Mouse (Mus musculus) brown adipose tissue, adult 24 weeks (tissue): ENCODE measurements around the gene Cttnbp2nl. TPM values are rescaled to one million over a fixed set of nuclear protein-coding genes. Genes with fewer than 3 reads are reported as not detected.

Source experiments
- H3K27ac ChIP-seq: fragments of 200-500 bp; replicated peaks from 2 replicates; pipeline ENCODE4 v1.5.1; 2012; ENCODE audit warnings: low read depth, mild to moderate bottlenecking, low read length
- H3K4me1 ChIP-seq: fragments of 200-500 bp; 2 replicates; pipeline ENCODE4 v1.6.1; 2012; ENCODE audit warnings: low read length, mixed read lengths; ENCODE audit not compliant: control insufficient read depth, insufficient read depth, insufficient read length
- H3K4me3 ChIP-seq: fragments of 200-500 bp; 2 replicates; pipeline ENCODE4 v1.5.1; 2012; ENCODE audit warnings: low read depth, mild to moderate bottlenecking, low read length, moderate library complexity; ENCODE audit not compliant: insufficient read depth
- polyA plus RNA-seq: library from polyadenylated mRNA; stranded (reverse); fragments of >200 nt; gene quantifications from 2 replicates; pipeline ENCODE4 v1.2.4, GENCODE M21; 2012; ENCODE audit not compliant: missing spikeins, insufficient read depth, insufficient read length

The Cttnbp2nl gene
- polyA plus RNA-seq, 1 experiment: 10.6 TPM

DNA sequence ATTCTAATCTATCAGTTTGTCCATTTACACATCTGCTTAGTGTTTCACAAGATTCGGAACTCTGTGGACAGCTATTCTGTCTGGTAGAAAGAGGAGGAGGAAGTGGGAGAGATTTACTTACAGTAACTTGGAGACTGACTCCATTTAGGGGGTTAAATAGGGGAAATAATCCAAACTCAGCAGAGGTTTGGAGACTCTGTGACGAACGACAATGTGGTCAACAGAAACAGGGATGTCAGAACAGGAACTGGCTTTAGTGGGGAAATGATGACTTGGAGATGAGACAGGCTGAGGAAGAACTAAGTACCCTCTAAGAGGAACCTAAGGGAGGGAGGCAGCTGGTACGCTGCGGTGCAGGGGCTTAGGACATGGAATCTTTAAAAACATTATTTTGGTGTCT, 6.1 kb downstream of the Cttnbp2nl start:
- Histone ChIP-seq H3K4me3 (no peak overlapping the region), H3K27ac (peak overlapping the region; percentile 80), H3K4me1 (peaks cover 30% of the 10 kb centered on the region)

DNA sequence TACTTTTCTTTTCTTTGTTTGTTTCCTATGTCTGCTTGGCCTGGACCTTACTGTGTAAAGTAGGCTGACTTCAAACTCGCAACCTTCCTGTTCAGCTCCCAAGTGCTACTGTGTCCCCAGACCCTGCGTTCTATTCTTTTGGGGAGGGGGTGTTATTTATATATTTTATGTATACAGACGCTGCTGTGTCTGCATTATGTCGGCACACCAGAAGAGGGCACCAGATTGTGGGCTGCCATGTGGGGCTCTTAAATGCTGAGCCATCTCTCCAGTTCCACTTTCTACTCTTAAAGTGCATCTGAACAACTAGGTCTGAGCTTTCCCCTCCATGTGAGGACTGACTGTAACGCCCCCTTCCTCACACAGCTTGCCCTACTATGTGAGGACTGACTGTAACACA, 9.2 kb downstream of the Cttnbp2nl start:
- no peak overlapping the region for H3K27ac ChIP-seq
- peaks cover 44% of the 10 kb centered on the region for H3K4me1 ChIP-seq
- no peak overlapping the region for H3K4me3 ChIP-seq

DNA sequence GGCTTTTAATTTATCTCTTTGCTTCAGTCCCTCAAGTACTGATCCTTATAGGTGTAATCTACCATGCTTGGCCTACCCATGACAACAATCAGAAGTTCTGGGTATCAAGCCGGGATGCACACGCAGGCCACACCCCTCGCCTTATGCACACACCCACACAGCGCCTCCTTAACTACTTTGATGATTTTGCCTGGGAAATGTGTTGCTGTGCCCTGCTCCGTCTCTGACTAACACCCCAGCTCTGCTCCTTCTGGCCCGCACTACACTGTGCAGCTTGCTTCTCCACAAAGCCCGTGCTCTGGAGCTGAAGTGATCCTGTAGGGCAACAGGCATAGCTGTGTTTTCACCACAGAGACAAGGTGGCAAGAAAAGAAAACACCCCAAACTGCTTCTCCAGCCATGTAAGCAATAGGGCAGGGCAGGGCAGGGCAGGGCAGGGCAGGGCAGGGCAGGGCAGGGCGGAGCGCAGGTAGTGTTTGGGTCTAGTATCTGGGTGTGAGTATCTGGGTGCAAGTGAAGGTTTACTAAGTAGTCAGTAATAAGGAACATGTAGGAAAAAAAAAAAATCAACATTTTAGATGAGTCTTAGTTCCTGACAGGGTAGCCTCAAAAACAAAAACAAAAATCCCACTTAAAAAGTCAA, 11.8 kb downstream of the Cttnbp2nl start:
- Histone ChIP-seq H3K4me1 (peaks cover 54% of the 10 kb centered on the region), H3K27ac (0 out of 2 replicates have a peak overlapping the region, but pooled peaks have one; percentile 12), H3K4me3 (no peak overlapping the region)

DNA sequence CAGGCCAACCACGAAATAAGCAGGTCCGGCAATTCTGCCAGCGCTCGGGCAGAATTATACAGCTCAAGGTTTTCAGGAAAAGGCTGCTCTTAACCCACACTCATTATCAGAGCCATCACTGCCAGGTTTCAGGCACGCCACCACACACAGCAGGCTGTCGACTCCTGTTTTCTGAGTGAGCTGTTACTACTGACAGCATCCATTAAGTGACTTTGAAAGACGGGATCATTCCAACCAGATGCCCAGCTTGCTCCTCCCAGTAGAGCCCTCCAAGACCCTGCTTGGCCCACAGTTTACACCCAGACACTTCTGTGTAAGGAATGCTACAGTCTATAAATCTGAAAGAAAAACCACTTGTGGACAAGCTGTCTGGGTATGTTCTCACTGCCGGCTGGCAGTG, 12.9 kb downstream of the Cttnbp2nl start:
- peak overlapping the region; percentile 58 for H3K27ac ChIP-seq
- H3K4me1 ChIP-seq: peaks cover 53% of the 10 kb centered on the region
- no peak overlapping the region for H3K4me3 ChIP-seq

DNA sequence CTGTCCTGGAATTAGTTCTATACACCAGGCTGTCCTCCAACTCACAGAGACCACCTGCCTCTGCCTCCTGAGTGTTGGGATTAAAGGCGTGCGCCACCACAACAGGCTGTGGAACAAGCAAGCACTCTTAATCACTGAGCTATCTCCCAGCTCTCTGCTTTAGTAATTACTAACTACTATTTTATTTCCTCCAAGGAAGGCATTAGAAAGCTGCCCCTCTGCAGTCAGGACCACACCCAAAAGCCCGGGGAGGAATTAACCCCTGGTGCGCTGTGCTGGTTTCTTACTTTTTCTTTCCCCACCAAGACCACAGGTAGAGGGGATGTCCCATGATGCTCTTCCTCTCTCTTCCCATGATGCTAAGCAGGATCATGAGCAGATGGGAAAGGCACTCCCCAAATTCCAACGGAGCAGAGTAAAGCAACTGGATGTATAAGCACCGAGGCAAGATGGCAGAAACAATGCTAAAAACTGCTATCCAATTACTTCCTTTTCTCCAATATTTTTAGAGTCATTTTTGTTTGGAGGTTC, 15.6 kb downstream of the Cttnbp2nl start:
- Histone ChIP-seq H3K4me3 (no peak overlapping the region), H3K27ac (peak overlapping the region; percentile 96), H3K4me1 (peaks cover 42% of the 10 kb centered on the region)

DNA sequence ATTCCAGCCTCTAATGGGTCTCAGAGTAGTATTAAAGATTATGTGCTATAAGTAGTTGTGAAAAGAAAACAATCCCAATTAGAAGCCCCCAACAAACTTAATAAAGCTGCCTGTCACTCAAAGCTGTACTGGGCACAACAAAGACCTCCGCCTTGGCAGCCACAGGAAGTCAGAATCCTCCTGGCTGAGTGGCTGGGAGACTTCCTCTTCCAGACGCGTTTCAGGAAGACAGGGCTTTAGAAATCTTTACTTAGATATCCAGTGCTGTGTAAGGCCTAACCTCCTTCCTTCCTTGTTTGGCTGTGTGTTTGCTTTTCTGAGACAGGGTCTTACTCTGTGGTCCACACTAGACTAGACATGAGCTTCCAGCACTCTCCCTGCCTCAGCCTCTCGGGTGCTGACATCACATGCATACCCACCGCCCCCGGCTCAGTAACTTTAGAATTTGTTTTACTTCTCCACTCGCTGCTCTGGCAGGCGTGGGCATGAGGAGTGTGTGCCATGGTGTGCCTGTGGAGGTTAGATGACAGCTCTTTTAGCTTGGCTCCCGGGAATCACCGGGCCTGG, 16.6 kb downstream of the Cttnbp2nl start:
- H3K27ac ChIP-seq: peak overlapping the region; percentile 96
- H3K4me3 ChIP-seq: no peak overlapping the region
- peaks cover 42% of the 10 kb centered on the region for H3K4me1 ChIP-seq

DNA sequence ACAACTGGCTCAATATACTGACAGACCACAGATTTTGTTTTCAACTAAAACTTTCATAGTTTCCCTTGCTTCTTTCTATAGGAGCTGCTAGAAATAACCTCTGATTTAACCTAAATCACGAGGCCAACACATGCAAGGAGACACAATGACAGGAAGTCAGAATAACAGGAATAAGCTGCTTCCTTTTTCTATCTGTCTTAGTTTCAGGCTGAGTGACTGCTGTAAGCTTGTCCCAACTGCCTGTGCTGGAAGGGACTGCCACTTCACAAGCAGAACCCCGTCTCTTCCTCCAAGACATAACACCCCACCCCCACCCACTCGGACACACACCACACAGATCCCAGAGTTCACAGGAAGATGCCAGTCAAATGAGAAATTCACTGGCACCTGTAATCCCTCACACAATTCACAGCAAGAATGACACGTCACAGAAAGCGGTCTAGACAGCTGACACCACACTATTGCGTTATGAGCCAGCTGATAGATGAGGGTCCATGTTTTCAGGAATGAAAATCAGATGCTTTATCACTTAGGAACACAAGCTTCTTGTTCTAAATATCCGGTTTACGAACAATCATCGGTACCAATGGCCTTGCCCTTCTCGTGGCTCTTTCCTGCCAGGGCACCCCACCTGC, 29.5 kb downstream of the Cttnbp2nl start:
- H3K27ac ChIP-seq: peak overlapping the region; percentile 82
- no peak overlapping the region for H3K4me3 ChIP-seq
- peaks cover 33% of the 10 kb centered on the region for H3K4me1 ChIP-seq

DNA sequence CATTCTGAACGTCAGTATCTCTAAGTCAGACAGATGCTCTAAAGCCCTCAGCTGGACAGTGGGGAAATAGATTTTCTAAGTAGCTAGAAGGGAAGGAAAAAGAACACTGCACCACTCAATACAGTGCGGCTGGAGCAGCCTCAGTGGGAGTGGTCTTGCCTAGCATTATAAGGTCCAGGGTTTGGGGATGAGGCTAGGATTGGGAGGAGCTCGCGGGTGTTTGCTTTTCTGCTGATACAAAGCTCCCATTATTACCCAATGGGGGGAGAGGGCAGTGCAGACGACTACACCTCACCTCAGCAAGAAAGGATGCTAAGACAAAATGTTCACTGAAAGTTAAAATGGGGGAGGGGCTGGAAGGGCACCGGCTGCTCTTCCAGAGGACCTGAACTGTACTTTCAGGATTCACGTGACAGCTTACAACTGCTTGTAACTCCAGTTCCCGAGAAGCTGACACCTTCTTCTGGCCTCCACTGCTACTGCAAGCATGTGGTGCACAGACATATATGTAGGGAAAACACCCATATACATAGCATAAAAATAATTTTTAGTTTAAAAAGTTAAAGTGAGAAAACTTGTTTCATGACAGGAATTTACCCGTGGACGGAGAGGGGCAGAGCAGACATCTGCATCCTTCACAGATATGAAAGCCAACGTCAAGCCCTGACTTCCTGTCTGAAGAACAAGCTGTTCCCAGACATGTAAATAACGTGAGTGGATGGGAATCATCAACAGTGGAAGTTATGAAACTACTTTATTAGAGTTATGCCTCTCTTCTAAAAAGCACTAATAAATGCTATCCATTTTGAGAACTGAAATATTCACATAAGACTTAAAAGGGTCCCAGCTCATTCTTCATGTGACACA, 32.9 kb downstream of the Cttnbp2nl start:
- peaks cover 49% of the 10 kb centered on the region for H3K4me1 ChIP-seq
- no peak overlapping the region for H3K4me3 ChIP-seq
- H3K27ac ChIP-seq: peak overlapping the region; percentile 86

DNA sequence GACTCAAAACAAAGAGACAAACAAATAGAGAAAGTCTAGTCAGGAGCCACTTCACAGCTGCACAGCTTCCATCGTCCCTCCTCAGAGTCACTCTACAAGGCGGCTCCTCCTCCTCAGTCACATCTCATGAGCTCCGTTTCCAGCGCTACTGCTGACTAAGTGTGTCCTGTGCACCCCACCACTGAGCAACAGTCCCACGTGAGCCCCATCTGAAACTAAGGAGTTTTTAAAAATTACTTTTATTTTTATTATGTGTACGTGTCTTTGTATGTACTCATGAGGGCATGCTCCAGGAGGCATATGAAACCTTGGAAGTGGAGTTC, 34.2 kb downstream of the Cttnbp2nl start:
- peaks cover 53% of the 10 kb centered on the region for H3K4me1 ChIP-seq
- H3K27ac ChIP-seq: peak overlapping the region; percentile 94
- no peak overlapping the region for H3K4me3 ChIP-seq

DNA sequence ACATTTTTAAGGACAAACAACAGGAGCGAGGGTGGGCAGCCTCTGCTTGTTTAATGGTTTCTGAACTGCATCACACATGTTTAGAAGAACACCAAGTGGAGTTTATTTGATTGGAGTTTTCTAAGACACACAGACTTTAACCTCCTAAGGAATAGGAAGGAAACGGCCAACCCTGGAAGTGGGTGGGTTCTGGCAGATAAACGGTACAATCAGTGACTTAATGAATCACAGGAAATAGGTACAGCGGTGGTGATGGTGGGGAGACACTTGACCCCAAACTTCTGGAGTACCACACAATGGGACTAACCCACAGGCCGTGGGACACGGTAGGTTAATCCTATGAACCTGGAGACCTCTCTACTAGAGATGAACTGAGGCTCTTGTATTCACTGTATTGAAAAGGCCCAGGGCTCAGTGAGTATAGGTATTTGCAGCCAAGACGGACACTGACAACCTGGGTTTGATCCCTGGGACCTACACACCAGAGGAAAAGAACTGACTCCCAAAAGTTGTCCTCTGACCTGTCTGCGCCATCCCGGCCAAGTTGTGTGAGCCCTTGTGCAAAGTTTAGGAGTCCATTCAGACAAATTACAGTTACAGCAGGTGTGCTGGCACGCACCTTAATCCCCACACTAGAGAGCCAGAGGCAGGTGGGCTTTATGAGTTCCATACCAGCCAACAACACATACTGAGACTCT, 34.7 kb downstream of the Cttnbp2nl start:
- Histone ChIP-seq H3K4me3 (no peak overlapping the region), H3K27ac (peak overlapping the region; percentile 94), H3K4me1 (peaks cover 49% of the 10 kb centered on the region)

DNA sequence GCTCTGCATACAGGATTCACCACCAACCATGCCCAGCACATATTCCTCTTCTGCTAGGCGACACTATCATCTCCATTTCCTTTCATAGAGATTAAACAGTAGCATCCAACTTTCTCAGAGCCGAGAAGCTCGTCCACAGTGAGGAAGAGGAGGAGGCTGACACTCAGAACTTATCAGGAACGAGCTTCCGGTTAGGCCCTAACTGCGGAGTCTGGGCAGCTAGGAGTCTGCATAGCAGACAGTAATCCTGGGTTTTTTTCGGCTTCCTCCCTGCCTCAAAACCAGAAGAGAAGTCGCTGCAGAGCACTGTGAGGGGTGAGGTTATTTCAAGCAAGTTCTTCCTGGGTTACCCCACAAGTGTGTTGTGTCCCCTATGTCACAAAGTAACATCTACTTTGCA, 35.6 kb downstream of the Cttnbp2nl start:
- Histone ChIP-seq H3K4me1 (peaks cover 46% of the 10 kb centered on the region), H3K27ac (peak overlapping the region; percentile 62), H3K4me3 (no peak overlapping the region)

DNA sequence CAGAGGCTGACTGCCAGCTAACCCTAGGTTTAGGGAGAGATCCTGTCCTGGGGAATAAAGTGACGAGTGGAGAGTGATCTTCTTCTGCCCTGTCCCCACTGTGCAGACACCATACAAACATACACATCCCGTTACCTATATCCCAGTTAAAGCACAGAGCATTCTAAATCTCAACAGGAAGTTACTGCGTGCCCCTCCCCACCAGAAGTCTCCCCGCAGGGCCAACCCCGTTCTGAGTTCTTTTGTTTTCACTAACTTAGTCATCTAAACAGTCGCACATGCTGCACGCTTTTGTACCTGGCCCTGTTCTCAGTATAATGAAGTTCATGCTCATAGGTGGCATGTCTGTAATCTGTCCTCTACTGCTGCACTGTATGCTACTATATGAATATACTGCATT, 36.7 kb downstream of the Cttnbp2nl start:
- Histone ChIP-seq H3K4me3 (no peak overlapping the region), H3K27ac (peak overlapping the region; percentile 62), H3K4me1 (peaks cover 41% of the 10 kb centered on the region)

DNA sequence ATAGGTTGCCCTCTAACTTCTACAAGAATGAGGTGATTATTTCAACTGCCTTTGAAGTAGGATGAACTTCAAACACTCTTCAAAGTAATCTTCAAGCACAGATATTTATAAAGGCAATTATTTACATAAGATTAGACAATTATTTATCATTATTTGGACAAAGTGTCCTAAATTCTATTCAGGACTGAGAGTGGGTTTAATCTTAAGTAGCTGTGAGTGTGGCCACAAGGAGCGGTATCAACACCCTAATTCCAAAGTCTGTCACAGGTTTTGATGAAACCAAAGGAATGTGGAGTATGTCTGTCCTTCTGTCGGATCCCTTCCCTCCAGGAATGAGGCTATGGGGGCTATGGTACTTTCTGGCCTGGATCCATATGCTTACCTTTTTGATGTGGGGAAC, 38.0 kb downstream of the Cttnbp2nl start:
- Histone ChIP-seq H3K27ac (no peak overlapping the region), H3K4me3 (no peak overlapping the region), H3K4me1 (peaks cover 35% of the 10 kb centered on the region)

DNA sequence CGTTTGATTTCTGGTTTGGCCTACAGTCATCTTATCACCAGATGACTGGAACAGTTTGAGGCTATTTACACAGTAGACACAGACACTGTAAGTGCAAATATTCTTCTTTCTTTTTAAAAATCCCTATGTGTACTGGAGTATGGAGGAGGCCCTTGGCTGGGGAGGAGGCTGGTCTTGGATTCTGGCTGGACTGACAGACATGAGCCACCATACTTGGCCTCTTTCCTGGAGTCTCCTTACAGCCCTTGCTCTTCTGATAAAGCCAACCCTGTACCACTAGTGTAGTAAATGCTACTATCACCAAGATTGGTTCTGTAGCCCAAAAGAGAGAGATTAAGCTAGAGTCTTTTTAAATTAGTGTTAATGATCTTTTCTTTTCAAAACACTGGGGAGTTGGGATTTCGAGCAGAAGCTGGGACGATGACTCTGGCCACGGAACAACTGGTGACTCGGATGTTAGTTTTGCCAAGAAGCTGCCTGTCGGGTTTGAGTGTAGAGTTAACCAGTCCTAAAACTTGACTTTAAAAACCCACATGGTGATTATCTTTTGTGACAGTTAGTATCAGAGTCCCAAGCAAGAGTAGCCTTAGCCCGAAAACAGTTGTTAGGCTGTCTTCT, 40.1 kb downstream of the Cttnbp2nl start:
- Histone ChIP-seq H3K4me1 (peaks cover 23% of the 10 kb centered on the region), H3K27ac (no peak overlapping the region)

More for the DNA sequence above, 40.1 kb downstream of the Cttnbp2nl start:
- no peak overlapping the region for H3K4me3 ChIP-seq
